Mouse (Mus musculus) macrophage (primary cell): ENCODE measurements around the gene Tmem144. TPM values are rescaled to one million over a fixed set of nuclear protein-coding genes. Genes with fewer than 3 reads are reported as not detected.

ENCODE experiments used
- H3K27ac ChIP-seq: fragments of 350-480 bp; formaldehyde crosslinking; 2 replicates; pipeline ENCODE4 v1.9.0; 2021
- H3K36me3 ChIP-seq: fragments of 350-480 bp; formaldehyde crosslinking; 2 replicates; pipeline ENCODE4 v1.9.0; 2021; ENCODE audit errors: inconsistent target
- H3K4me3 ChIP-seq: fragments of 350-480 bp; formaldehyde crosslinking; 2 replicates; pipeline ENCODE4 v1.9.0; 2021; ENCODE audit errors: inconsistent target
- H3K79me2 ChIP-seq: fragments of 350-480 bp; formaldehyde crosslinking; 2 replicates; pipeline ENCODE4 v1.9.0; 2021; ENCODE audit errors: inconsistent target
- WGBS: methylation state at CpG from one replicate; pipeline ENCODE4 v1.1.7; 2026; ENCODE audit warnings: inconsistent platforms; ENCODE audit not compliant: missing documents; 5-methylcytosine and 5-hydroxymethylcytosine counted together
- polyA plus RNA-seq: library from polyadenylated mRNA; stranded (reverse); fragments of 250-400 nt; gene quantifications from 3 replicates; pipeline ENCODE4 v1.2.4, GENCODE M21; 2018; ENCODE audit warnings: inconsistent platforms
- total RNA-seq, 78 experiments: library from RNA; depleted of rRNA; stranded (reverse); fragments of 250-400 nt; gene quantifications; 1 replicate in 9 of 78; 2 replicates in 24 of 78; 3 replicates in 43 of 78; 4 replicates in 2 of 78; pipeline ENCODE4 v1.2.4; 2018; ENCODE audit warnings: inconsistent platforms in 56 of 78

Tmem144 gene
- total RNA-seq (2018; cell fraction: chromatin; rRNA removed): 10 to 100 TPM in 10 of 26 experiments, 1 to 10 TPM in 16; 1.7 to 33.6 (median 9.2) TPM
- total RNA-seq (2018; cell fraction: cytosol; rRNA removed): 10 to 100 TPM in 12 of 26 experiments, 1 to 10 TPM in 14; 3.2 to 22.9 (median 8.2) TPM
- 10 to 100 TPM in 16 of 26 experiments, 1 to 10 TPM in 10; 2.5 to 38.9 (median 11.4) TPM for total RNA-seq (2018; cell fraction: nucleus; rRNA removed)
- 9.9 to 16.8 TPM (median 15.2 TPM) in 3 replicates for polyA plus RNA-seq

DNA sequence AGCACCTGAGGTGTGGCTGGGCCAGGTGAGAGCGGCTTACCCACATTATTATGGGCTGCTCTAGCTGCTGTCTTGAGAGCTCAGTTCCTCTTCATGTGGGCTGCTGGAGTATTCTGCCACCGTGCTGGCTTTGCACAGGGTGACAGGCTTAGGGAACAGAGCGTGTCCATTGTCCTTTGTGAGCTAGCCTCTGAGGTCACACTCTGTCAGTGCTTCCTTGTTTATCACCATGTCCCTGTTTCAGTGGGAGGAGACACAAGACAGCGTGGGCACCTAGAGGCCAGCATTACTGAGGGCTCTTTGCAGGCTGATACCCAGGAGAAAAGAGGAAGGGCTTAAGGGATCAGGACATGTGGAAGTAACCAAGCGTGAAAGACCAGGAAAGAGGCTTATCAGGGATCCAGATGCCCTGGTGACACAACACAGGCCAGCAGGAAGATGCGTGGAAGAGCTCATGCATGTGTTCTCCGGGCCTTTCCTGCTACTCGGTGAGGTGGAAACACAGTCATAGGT lies at the start of gene Tmem144:
Gene Tmem144, minus strand, starts transcription at position 120 of the 513 bp plus-strand sequence.
- no peaks in the 10 kb centered on the region for H3K36me3 ChIP-seq
- no peaks in the 10 kb centered on the region for H3K79me2 ChIP-seq
- H3K4me3 ChIP-seq: no peak within 1 kb of the TSS
- H3K27ac ChIP-seq: peak within 1 kb of the TSS; percentile 36; the same call in 1 of the 2 replicates
- WGBS: 29% methylated on average over 8 of the region's 8 CpGs

- peaks cover 60% of the 10 kb centered on the region for H3K79me2 ChIP-seq
- no peak overlapping the region for H3K4me3 ChIP-seq
- no peaks in the 10 kb centered on the region for H3K36me3 ChIP-seq
- peak overlapping the region; percentile 69 for H3K27ac ChIP-seq
- 38% methylated on average over 4 of the region's 4 CpGs for WGBS
Observed at GRCm38 (mm10) chr3:79901734-79902133, 49.2 kb upstream of the Tmem144 start.

GRCm38 (mm10) chr3:79901321-79901720 lies 48.7 kb upstream of the Tmem144 start:
- H3K79me2 ChIP-seq: peaks cover 64% of the 10 kb centered on the region
- H3K4me3 ChIP-seq: no peak overlapping the region
- WGBS: 96% methylated on average over 6 of the region's 6 CpGs
- H3K36me3 ChIP-seq: no peaks in the 10 kb centered on the region
- peak overlapping the region; percentile 69 for H3K27ac ChIP-seq

- no peak overlapping the region for H3K4me3 ChIP-seq
- H3K79me2 ChIP-seq: peaks cover 71% of the 10 kb centered on the region
- H3K36me3 ChIP-seq: no peaks in the 10 kb centered on the region
- 100% methylated on average over 2 of the region's 2 CpGs for WGBS
- H3K27ac ChIP-seq: peak overlapping the region; percentile 69
Observed at GRCm38 (mm10) chr3:79900502-79900901, 47.9 kb upstream of the Tmem144 start.

DNA sequence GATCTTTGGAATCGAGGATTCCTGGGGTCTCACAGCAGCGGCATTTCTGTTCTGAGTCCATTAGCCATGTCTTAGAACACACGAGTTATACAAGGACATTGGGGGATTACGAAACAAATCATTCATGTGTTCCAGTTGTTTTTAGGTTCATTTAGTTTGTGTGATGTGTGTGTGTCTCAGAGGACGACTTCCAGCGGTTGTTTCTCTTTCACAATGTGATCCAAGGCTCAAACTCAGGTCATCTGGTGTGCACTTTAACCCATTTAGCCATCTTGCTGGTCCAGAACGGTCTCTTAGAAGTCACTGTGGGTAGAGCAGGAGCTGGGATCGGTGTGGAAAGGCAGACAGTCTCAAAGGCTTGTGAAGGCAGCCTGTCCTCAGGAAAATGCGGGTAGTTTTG lies 47.3 kb upstream of the Tmem144 start:
- Histone ChIP-seq H3K27ac (peak overlapping the region; percentile 69), H3K79me2 (peaks cover 71% of the 10 kb centered on the region), H3K4me3 (no peak overlapping the region), H3K36me3 (no peaks in the 10 kb centered on the region)
- 74% methylated on average over 9 of the region's 9 CpGs for WGBS

DNA sequence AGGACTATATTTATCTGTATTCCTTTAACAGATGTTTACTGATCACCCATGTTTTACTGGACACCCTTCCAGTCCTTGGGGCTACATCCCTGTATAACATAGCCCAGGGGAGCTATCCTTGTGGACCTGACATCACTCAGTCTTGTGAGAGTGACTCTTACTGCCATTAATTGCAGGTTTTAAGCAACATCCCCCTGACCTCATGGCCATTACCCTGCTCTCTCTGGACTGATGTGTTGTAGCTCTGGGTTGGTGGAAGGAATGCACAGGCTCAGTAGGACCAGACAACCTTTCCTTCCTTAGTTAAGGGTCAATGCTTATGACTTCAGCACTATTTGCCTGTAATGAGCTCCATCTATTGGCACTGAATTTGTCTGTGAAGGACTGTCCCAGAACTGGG lies 45.9 kb upstream of the Tmem144 start:
- Histone ChIP-seq H3K27ac (peak overlapping the region; percentile 69), H3K36me3 (no peaks in the 10 kb centered on the region), H3K4me3 (no peak overlapping the region), H3K79me2 (peaks cover 71% of the 10 kb centered on the region)

- WGBS: 97% methylated on average over 13 of the region's 13 CpGs
- H3K27ac ChIP-seq: peak overlapping the region; percentile 69
- H3K79me2 ChIP-seq: peaks cover 63% of the 10 kb centered on the region
- H3K4me3 ChIP-seq: no peak overlapping the region
- H3K36me3 ChIP-seq: no peaks in the 10 kb centered on the region
Observed at GRCm38 (mm10) chr3:79897534-79898370, 45.2 kb upstream of the Tmem144 start.

- peak overlapping the region; percentile 94; the same call in 1 of the 2 replicates for H3K27ac ChIP-seq
- H3K36me3 ChIP-seq: no peaks in the 10 kb centered on the region
- H3K79me2 ChIP-seq: peaks cover 52% of the 10 kb centered on the region
- WGBS: 96% methylated on average over 2 of the region's 2 CpGs
- peak overlapping the region; percentile 84 for H3K4me3 ChIP-seq
Observed at GRCm38 (mm10) chr3:79887966-79888365, 35.4 kb upstream of the Tmem144 start.

GRCm38 (mm10) chr3:79887161-79887855 lies 34.7 kb upstream of the Tmem144 start:
- H3K27ac ChIP-seq: peak overlapping the region; percentile 94
- H3K4me3 ChIP-seq: peak overlapping the region; percentile 84
- WGBS: 83% methylated on average over 8 of the region's 8 CpGs
- H3K79me2 ChIP-seq: peaks cover 52% of the 10 kb centered on the region
- no peaks in the 10 kb centered on the region for H3K36me3 ChIP-seq

GRCm38 (mm10) chr3:79886357-79887091 lies 34.0 kb upstream of the Tmem144 start:
- Histone ChIP-seq H3K4me3 (peak overlapping the region; percentile 84), H3K79me2 (peaks cover 45% of the 10 kb centered on the region), H3K36me3 (no peaks in the 10 kb centered on the region), H3K27ac (peak overlapping the region; percentile 94)
- 49% methylated on average over 23 of the region's 23 CpGs for WGBS

GRCm38 (mm10) chr3:79885686-79886356 lies 33.2 kb upstream of the Tmem144 start:
- Histone ChIP-seq H3K79me2 (peaks cover 38% of the 10 kb centered on the region), H3K27ac (peak overlapping the region; percentile 94), H3K36me3 (no peaks in the 10 kb centered on the region), H3K4me3 (peak overlapping the region; percentile 84)
- under 1% methylated on average over 19 of the region's 19 CpGs for WGBS

- peaks cover 37% of the 10 kb centered on the region for H3K79me2 ChIP-seq
- peak overlapping the region; percentile 94 for H3K27ac ChIP-seq
- no peaks in the 10 kb centered on the region for H3K36me3 ChIP-seq
- WGBS: 11% methylated on average over 9 of the region's 9 CpGs
- peak overlapping the region; percentile 84 for H3K4me3 ChIP-seq
Observed at GRCm38 (mm10) chr3:79884761-79885189, 32.2 kb upstream of the Tmem144 start.

GRCm38 (mm10) chr3:79884305-79884704 lies 31.7 kb upstream of the Tmem144 start, which contains the start of gene Fam198b:
Gene Fam198b, plus strand, starts transcription at chr3:79884533.
- Histone ChIP-seq H3K27ac (peak within 1 kb of the TSS; percentile 94), H3K4me3 (peak within 1 kb of the TSS; percentile 84), H3K79me2 (peaks cover 32% of the 10 kb centered on the region), H3K36me3 (no peaks in the 10 kb centered on the region)
- WGBS: 52% methylated on average over 5 of the region's 5 CpGs
